Mouse (Mus musculus) layer of hippocampus, adult 18-20 months (tissue): ENCODE data around the gene Dpp4. TPM values are rescaled to one million over a fixed set of nuclear protein-coding genes. Genes with fewer than 3 reads are reported as not detected.

Experiments
- DNase-seq, 2 experiments: peaks; one replicate each; pipeline ENCODE4 v3.0.0; 2022; ENCODE audit warnings: low spot score in 2 of 2
- total RNA-seq, 2 experiments: library from RNA; stranded (reverse); gene quantifications; 2 replicates each; pipeline ENCODE4 v1.2.3; 2021

Dpp4 gene
- total RNA-seq, 2 experiments from 2014 or later = 0.58 to 1.4 TPM

DNA sequence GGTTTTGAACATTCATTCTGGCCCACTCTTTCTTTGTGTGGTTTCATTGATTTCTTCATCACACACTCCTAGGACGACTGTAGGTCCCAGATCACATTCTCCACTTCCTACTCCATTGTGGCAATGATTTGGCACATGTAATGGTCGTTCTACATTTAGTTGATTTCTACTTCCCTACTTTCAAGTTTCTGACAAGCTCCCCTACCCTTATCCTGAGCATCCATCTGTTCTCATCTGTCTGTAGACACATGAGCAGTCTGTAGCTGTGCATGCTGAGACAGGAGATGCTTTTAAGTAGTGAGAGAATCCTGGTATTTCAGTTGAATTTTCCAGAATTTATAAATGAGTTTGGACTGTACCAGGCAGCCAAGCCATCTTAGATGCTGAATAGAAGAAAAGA is 95.1 kb downstream of the Dpp4 start:
- no peak for DNase-seq

DNA sequence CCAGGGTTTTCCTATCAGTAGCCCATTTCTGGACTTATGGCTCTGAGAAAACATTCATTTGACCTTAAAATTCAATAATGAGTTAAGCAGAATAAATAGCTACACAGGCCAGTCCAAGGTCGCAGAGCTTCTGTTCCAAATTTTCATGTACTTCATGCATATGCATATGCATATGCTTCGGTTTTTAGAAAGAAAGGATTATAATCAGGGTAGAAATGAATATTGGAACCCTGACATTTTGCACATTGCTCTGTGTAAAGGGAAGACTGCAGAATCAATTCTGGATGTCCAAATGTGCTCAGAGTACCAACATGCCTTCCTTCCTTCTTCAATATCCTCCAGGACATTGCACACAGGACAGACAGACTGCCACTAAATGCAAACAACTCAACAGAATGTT is 104.6 kb downstream of the Dpp4 start:
- no peak for DNase-seq

DNA sequence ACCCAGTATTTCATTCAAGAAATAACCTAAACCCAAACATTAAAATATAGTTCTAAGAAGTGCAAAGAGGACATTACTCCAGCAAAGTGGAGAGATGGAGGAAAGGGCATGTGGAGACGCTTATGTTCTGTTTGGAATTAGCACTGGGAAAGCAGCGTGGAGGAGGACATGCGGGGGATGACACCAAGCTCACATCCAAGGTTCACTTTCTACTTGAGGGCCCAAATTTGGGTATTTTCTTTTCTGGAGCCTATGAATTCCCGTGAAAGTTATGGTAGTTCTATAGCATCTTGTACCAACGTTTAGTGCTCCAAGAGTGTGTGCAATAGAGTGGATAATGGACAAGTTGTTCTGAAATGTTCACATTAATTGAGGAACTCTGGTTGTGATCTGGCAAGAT is 105.1 kb downstream of the Dpp4 start:
- peak in 1 of 2 experiments; percentile 23 for DNase-seq

- DNase-seq = peak in 1 of 2 experiments; percentile 18
Observed at GRCm38 (mm10) chr2:62301716-62302115, 110.3 kb downstream of the Dpp4 start.

GRCm38 (mm10) chr2:62293846-62294245 is 118.2 kb downstream of the Dpp4 start:
- DNase-seq = peak in 1 of 2 experiments; percentile 43

DNA sequence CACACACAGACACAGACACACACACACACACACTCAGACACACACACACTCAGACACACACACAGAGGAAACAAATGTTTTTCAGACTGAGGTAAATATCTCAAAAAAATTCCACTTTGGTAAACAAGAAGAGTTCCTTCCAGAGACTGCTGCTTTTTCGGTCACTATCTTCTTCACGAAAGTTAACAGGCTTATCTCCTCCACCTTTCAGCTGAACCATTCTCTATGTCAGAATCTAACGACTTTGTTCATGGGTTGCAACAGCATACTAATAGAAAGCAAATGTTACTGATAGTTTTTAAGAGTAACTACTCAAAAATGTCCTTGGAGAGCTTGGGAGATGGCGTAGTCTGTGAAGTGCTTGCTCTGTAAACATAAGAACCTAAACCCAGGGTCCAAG is 124.5 kb downstream of the Dpp4 start:
- no peak for DNase-seq

DNA sequence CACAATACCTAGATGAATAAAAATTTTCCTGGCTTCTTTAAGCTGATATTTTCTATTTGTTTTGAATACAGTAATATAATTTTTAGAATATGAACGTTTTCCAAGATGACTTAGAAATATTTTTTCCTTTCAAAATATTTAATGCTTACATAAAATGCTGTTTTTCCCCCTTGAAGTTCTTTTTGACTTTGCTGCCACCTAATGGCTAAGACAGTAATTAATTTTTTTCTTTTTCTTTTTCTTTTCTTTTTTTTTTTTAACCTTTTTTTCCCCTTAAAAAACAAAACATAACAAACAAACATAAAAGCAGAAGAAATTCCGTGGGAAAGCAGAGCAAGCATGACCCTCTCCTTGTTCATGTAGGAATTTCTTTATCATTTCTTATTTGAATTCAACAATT is 126.2 kb downstream of the Dpp4 start:
- no peak for DNase-seq

DNA sequence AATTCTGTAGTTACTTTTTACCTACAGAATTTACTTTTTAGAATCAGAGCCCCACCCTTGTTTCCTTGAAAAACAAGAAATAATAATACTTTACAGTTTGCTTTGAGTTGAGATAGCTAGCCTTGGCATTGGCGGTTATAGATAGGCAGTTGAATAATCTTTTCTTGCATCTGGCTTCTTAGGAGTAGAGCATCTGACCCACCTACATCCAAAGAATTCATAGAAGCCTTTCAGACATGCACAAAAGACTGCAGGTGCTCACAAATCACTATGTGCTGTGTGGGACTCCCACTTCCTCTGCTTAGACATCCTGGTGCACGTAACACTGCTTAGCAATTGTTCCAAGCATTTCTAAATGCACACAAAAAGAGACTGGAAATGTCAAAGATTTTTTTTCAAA is 127.0 kb downstream of the Dpp4 start:
- DNase-seq = no peak

Other genes with a start within 250 kb of the Dpp4 start
- not detected for gene Gcg, start 71.4 kb upstream of the Dpp4 start, total RNA-seq
- gene Fap, start 161.8 kb upstream of the Dpp4 start, total RNA-seq = under 1 TPM; 0.30 to 0.52 TPM
- gene Ifih1, start 234.0 kb upstream of the Dpp4 start, total RNA-seq = 1 to 10 TPM; 2.4 to 2.9 TPM